Mouse (Mus musculus): ENCODE data around the gene Igsf21.

DNA sequence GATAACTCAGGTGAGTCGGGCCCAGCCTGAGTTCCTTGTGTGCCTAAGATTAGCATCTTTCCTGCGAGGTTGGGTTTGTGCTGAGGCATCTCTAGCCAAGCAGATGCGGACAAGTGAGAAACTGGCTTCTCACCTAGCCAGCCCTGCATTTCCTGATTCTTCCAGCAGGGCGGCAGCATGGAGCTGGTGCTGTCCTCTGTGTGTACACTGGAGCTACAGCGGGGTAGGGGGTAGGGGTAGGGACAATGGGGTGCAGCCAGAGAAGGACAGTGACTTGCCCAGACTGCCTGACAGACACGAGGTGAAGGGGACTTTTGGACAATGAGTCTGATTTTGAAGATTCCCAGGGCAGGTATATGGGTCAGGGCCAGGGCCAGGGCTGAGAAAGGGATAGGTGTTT lies 131.5 kb downstream of the Igsf21 start:
- TF ChIP-seq TAL1 (IDR thresholded peaks at IDR 0.05; ENCODE audit: low read length) (no peak), GATA1 (IDR thresholded peaks at IDR 0.05; ENCODE audit: low read length) (no peak)
